ENCODE assay signal across 27 mouse cellular contexts in the genomic region with DNA sequence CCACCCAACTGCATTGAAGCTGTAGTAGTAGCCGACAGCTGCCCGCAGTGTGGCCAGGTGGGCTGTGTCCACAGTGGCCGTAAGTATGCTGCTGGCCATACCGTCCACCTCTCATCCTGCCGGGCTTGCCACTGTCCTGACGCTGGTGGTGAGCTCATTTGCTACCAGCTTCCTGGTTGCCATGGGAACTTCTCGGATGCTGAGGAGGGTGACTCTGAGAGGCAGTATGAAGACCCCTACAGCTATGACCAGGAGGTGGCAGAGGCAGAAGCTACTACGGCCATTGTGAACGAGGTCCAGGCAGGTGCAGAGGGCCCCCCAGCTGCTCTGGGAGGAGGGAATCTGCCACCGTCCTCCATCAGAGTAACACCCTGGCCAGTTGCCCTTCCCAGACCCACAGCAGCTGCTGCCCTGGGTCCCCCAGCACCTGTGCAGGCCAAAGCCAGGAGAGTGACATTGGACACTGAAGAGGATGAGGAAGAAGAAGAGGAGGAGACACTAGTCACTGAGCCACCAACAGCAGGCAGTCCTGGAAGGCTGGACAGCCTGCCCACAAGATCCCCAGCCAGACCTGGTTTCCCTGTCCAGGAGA. TPM values are rescaled to one million over a fixed set of nuclear protein-coding genes. Genes with fewer than 3 reads are reported as not detected.
DNase-seq lines count a peak whose midpoint lies in the region; ATAC-seq and TF ChIP-seq lines count a peak whose summit lies in the region.
"Had no signal": no experiment of that assay in that cellular context is flagged by ENCODE, and none has a peak within 500 bp of the region (broad histone marks: within the 10 kb centered on the region; RNA-seq: fewer than 3 reads in every experiment).

No protein-coding gene starts in this region.

- no peak for DNase-seq in forebrain, postnatal 0 days
- no peak for DNase-seq in forebrain, embryonic 14.5 days (ENCODE audit: low spot score)
- no peak for DNase-seq in embryonic facial prominence, embryonic 10.5 days (ENCODE audit: low spot score)
- DNase-seq in limb, embryonic 10.5 days (ENCODE audit: low spot score) = no peak
- DNase-seq in thymus, adult 18-20 months = no peak
- DNase-seq: adrenal gland, postnatal 10 days; embryo, embryonic 11 days; gastrocnemius, postnatal 14 days; heart, postnatal 36 days; kidney, adult 18-20 months; kidney, postnatal 25 days; lung, embryonic 14.5 days; lung, postnatal 14 days; right cerebral cortex, postnatal 25 days; thymus, adult 2 months; thymus, postnatal 4 days had no signal

- no peak overlapping the region for H3K4me2 ChIP-seq in forebrain, postnatal 0 days (ENCODE audit: low read depth)
- H3K4me2 ChIP-seq in forebrain, embryonic 14.5 days (ENCODE audit: low read length) = no peak overlapping the region
- H3K4me2 ChIP-seq: embryonic facial prominence, embryonic 13.5 days; heart, embryonic 15.5 days; kidney, embryonic 15.5 days; limb, embryonic 12.5 days; liver, embryonic 15.5 days; lung, embryonic 14.5 days had no signal

- ATAC-seq in forebrain, postnatal 0 days = 0 out of 2 replicates have a peak, but pooled peaks have one; percentile 28
- ATAC-seq in forebrain, embryonic 14.5 days = no peak
- ATAC-seq in megakaryocyte, adult 5-6 weeks (ENCODE audit: poor library complexity, severe bottlenecking) = no peak
- ATAC-seq: inflammation-experienced regulatory T-cells, adult 6 months; Patski had no signal

- no peak for TF ChIP-seq CTCF in forebrain, postnatal 0 days (IDR thresholded peaks at IDR 0.05; ENCODE audit: low read depth)

- no peak overlapping the region for H3K27ac ChIP-seq in forebrain, postnatal 0 days (ENCODE audit: low read depth, low read length)
- no peak overlapping the region for H3K27ac ChIP-seq in forebrain, embryonic 14.5 days (ENCODE audit: low read depth, low read length)
- H3K27ac ChIP-seq in embryonic facial prominence, embryonic 10.5 days (replicated peaks) = peak overlapping the region; percentile 89; the same call in 1 of the 2 replicates
- H3K27ac ChIP-seq in limb, embryonic 10.5 days = peak overlapping the region; percentile 90
- H3K27ac ChIP-seq: heart, embryonic 10.5 days; heart, embryonic 15.5 days; kidney, embryonic 15.5 days; liver, embryonic 15.5 days had no signal

- H3K4me1 ChIP-seq in forebrain, postnatal 0 days (ENCODE audit: insufficient read depth) = no peaks in the 10 kb centered on the region
- 0 out of 2 replicates have a peak, but pooled peaks cover 8% of the 10 kb centered on the region for H3K4me1 ChIP-seq in forebrain, embryonic 14.5 days (ENCODE audit: control insufficient read depth, insufficient read depth, low read length)
- H3K4me1 ChIP-seq in megakaryocyte, embryonic 14.5 days = peaks cover 3% of the 10 kb centered on the region
- peaks cover 51% of the 10 kb centered on the region for H3K4me1 ChIP-seq in embryonic facial prominence, embryonic 10.5 days
- peaks cover 61% of the 10 kb centered on the region for H3K4me1 ChIP-seq in limb, embryonic 10.5 days
- H3K4me1 ChIP-seq: liver, embryonic 15.5 days had no signal

- H3K36me3 ChIP-seq in forebrain, postnatal 0 days (ENCODE audit: insufficient read depth) = no peaks in the 10 kb centered on the region
- no peaks in the 10 kb centered on the region for H3K36me3 ChIP-seq in forebrain, embryonic 14.5 days (ENCODE audit: control insufficient read depth, insufficient read depth, low read length)
- H3K36me3 ChIP-seq in megakaryocyte, embryonic 14.5 days (replicated peaks; ENCODE audit: low read length) = no peaks in the 10 kb centered on the region
- H3K36me3 ChIP-seq in embryonic facial prominence, embryonic 10.5 days (replicated peaks) = peaks cover 29% of the 10 kb centered on the region
- H3K36me3 ChIP-seq in limb, embryonic 10.5 days = peaks cover 32% of the 10 kb centered on the region
- H3K36me3 ChIP-seq: heart, embryonic 10.5 days; heart, embryonic 15.5 days; kidney, embryonic 15.5 days; liver, embryonic 15.5 days had no signal

- no peak overlapping the region for H3K9ac ChIP-seq in forebrain, postnatal 0 days
- H3K9ac ChIP-seq in forebrain, embryonic 14.5 days (ENCODE audit: low read length) = no peak overlapping the region
- H3K9ac ChIP-seq: embryonic facial prominence, embryonic 13.5 days; heart, embryonic 15.5 days; kidney, embryonic 15.5 days; limb, embryonic 12.5 days; liver, embryonic 15.5 days; lung, embryonic 14.5 days had no signal

- no peaks in the 10 kb centered on the region for H3K9me3 ChIP-seq in forebrain, postnatal 0 days (ENCODE audit: low read length)
- no peaks in the 10 kb centered on the region for H3K9me3 ChIP-seq in forebrain, embryonic 14.5 days (replicated peaks; ENCODE audit: control insufficient read depth, low read length)
- H3K9me3 ChIP-seq in megakaryocyte, embryonic 14.5 days = no peaks in the 10 kb centered on the region
- no peaks in the 10 kb centered on the region for H3K9me3 ChIP-seq in embryonic facial prominence, embryonic 10.5 days
- H3K9me3 ChIP-seq in limb, embryonic 10.5 days (replicated peaks) = no peaks in the 10 kb centered on the region
- H3K9me3 ChIP-seq: embryonic facial prominence, embryonic 13.5 days; heart, embryonic 10.5 days; heart, embryonic 15.5 days; kidney, embryonic 15.5 days; limb, embryonic 12.5 days; liver, embryonic 15.5 days had no signal

- WGBS in forebrain, postnatal 0 days = 55% methylated on average over 10 of the region's 10 CpGs
- WGBS in forebrain, embryonic 14.5 days = 70% methylated on average over 10 of the region's 10 CpGs
- WGBS in embryonic facial prominence, embryonic 10.5 days = 78% methylated on average over 10 of the region's 10 CpGs
- 78% methylated on average over 10 of the region's 10 CpGs for WGBS in limb, embryonic 10.5 days

- no peak overlapping the region for H3K4me3 ChIP-seq in forebrain, postnatal 0 days (ENCODE audit: low read depth, low read length)
- no peak overlapping the region for H3K4me3 ChIP-seq in forebrain, embryonic 14.5 days (ENCODE audit: low read depth, low read length)
- peak overlapping the region; percentile 28 for H3K4me3 ChIP-seq in megakaryocyte, embryonic 14.5 days (replicated peaks)
- H3K4me3 ChIP-seq in embryonic facial prominence, embryonic 10.5 days = no peak overlapping the region
- no peak overlapping the region for H3K4me3 ChIP-seq in limb, embryonic 10.5 days
- H3K4me3 ChIP-seq: embryonic facial prominence, embryonic 13.5 days; heart, embryonic 10.5 days; heart, embryonic 15.5 days; kidney, embryonic 15.5 days; limb, embryonic 12.5 days; liver, embryonic 15.5 days had no signal

- H3K27me3 ChIP-seq in forebrain, postnatal 0 days (ENCODE audit: insufficient read depth, low read length) = no peaks in the 10 kb centered on the region
- H3K27me3 ChIP-seq in forebrain, embryonic 14.5 days (replicated peaks; ENCODE audit: control insufficient read depth, insufficient read depth, low read length) = no peaks in the 10 kb centered on the region
- H3K27me3 ChIP-seq in megakaryocyte, embryonic 14.5 days (replicated peaks) = peaks cover 95% of the 10 kb centered on the region
- no peaks in the 10 kb centered on the region for H3K27me3 ChIP-seq in embryonic facial prominence, embryonic 10.5 days (replicated peaks; ENCODE audit: low read depth, poor library complexity, severe bottlenecking)
- no peaks in the 10 kb centered on the region for H3K27me3 ChIP-seq in limb, embryonic 10.5 days (ENCODE audit: low read depth, poor library complexity, severe bottlenecking)
- H3K27me3 ChIP-seq: embryonic facial prominence, embryonic 13.5 days; limb, embryonic 12.5 days; liver, embryonic 15.5 days had no signal

RNA-seq across cellular contexts. Expression of gene Fbln2, which starts 21.3 kb away (rescaled TPM):
- 26.7 and 41.1 TPM in 2 replicates for total RNA-seq in forebrain, postnatal 0 days (2014; rRNA removed)
- 18.6 and 19.6 TPM in 2 replicates for polyA plus RNA-seq in forebrain, postnatal 0 days (2015; fragmentation: Nextera tagmentation; extraction: Ambion mirVana)
- polyA plus RNA-seq in forebrain, embryonic 14.5 days (2014; fragmentation: Nextera tagmentation; extraction: Ambion mirVana) = 7.3 and 12.8 TPM in 2 replicates
- polyA plus RNA-seq in megakaryocyte, embryonic 14.5 days (2012; ENCODE audit: insufficient read depth, low replicate concordance) = 0.03 TPM in 1 of 2 replicates, not detected in the other
- total RNA-seq in megakaryocyte, adult 5-6 weeks (2015) = not detected in 2 replicates
- not detected in 2 replicates for total RNA-seq in megakaryocyte, adult 5-6 weeks (2017)
- polyA plus RNA-seq in embryonic facial prominence, embryonic 10.5 days (2016; fragmentation: Nextera tagmentation; extraction: Ambion mirVana) = 56.6 and 69.0 TPM in 2 replicates
- polyA plus RNA-seq in limb, embryonic 10.5 days (2016; fragmentation: Nextera tagmentation; extraction: Ambion mirVana) = 61.9 and 101 TPM in 2 replicates
- total RNA-seq: granulocyte monocyte progenitor cell, adult 5-6 weeks had no signal

Comparison
In these comparisons a context has a peak if more than half of its experiments do, and no peak if none do; other contexts are left out.
1. H3K27ac ChIP-seq: peak in embryonic facial prominence, embryonic 10.5 days (single experiment) and limb, embryonic 10.5 days (single experiment); none in forebrain, postnatal 0 days (single experiment) and forebrain, embryonic 14.5 days (single experiment).